In the genomic region with DNA sequence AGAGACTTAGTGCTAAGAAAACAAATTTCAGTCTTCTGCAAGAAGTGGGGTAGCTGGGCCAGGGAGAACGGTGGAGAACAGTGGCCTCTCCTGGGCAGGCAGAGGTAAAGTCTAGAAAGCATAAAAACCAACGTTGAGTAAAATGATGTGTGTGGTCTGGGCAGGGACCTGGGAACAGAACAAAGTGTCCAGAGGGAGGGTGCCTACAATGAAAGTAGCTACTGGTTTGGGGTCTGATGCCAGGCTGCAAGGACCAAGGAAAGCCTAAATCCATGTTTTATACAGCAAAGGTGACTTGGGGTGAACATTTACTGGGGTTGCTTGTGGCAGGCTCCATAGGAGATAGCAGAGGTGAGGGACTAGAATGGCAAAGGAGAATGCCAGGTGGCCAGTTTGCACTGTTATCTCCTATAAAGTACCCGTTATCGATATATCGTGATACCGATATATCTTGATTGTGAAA, we compare ENCODE assay signal across 8 mouse cellular contexts.
A peak's percentile ranks its signal among the peaks of the same experiment; 100 is the strongest.
DNase-seq lines count a peak whose midpoint lies in the region; ATAC-seq lines count a peak whose summit lies in the region.

No protein-coding gene starts in this region.

- H3K4me2 ChIP-seq in limb, embryonic 13.5 days (replicated peaks): peak overlapping the region; percentile 90
- H3K4me2 ChIP-seq in midbrain, embryonic 12.5 days (replicated peaks): peak overlapping the region; percentile 76
- peak overlapping the region; percentile 81; the same call in 1 of the 2 replicates for H3K4me2 ChIP-seq in stomach, embryonic 15.5 days

- ATAC-seq in limb, embryonic 13.5 days (ENCODE audit: low FRiP score, low read depth): peak; percentile 18; the same call in 1 of the 2 replicates
- ATAC-seq in midbrain, embryonic 12.5 days (ENCODE audit: low FRiP score, low read depth): no peak
- ATAC-seq in stomach, embryonic 15.5 days (ENCODE audit: insufficient read depth, low FRiP score, low read depth): no peak

- DNase-seq in urinary bladder, postnatal 14 days (ENCODE audit: low spot score): peak; percentile 52
- no peak for DNase-seq in urinary bladder, adult 2 months (ENCODE audit: low spot score)
- peak; percentile 64 to 71 for DNase-seq in cerebellum, postnatal 25 days
- DNase-seq in heart, adult 9 months (ENCODE audit: low spot score in 2 of 2): peak; percentile 39 to 40
- DNase-seq in kidney, adult 18-20 months: peak; percentile 67

- no peaks in the 10 kb centered on the region for H3K9me3 ChIP-seq in limb, embryonic 13.5 days
- H3K9me3 ChIP-seq in midbrain, embryonic 12.5 days: no peaks in the 10 kb centered on the region
- no peaks in the 10 kb centered on the region for H3K9me3 ChIP-seq in stomach, embryonic 15.5 days

- WGBS in limb, embryonic 13.5 days: 33% methylated on average over 6 of the region's 6 CpGs
- WGBS in midbrain, embryonic 12.5 days: 44% methylated on average over 6 of the region's 6 CpGs
- WGBS in stomach, embryonic 15.5 days: 28% methylated on average over 6 of the region's 6 CpGs

- H3K9ac ChIP-seq in limb, embryonic 13.5 days: peak overlapping the region; percentile 68; the same call in 1 of the 2 replicates
- H3K9ac ChIP-seq in midbrain, embryonic 12.5 days (replicated peaks): no peak overlapping the region
- H3K9ac ChIP-seq in stomach, embryonic 15.5 days: no peak overlapping the region

- peak overlapping the region; percentile 78 for H3K27ac ChIP-seq in limb, embryonic 13.5 days
- H3K27ac ChIP-seq in midbrain, embryonic 12.5 days (replicated peaks): peak overlapping the region; percentile 92
- no peak overlapping the region for H3K27ac ChIP-seq in stomach, embryonic 15.5 days

- no peaks in the 10 kb centered on the region for H3K27me3 ChIP-seq in limb, embryonic 13.5 days
- H3K27me3 ChIP-seq in midbrain, embryonic 12.5 days: no peaks in the 10 kb centered on the region
- no peaks in the 10 kb centered on the region for H3K27me3 ChIP-seq in stomach, embryonic 15.5 days (replicated peaks)

- H3K4me3 ChIP-seq in limb, embryonic 13.5 days: peak overlapping the region; percentile 63; the same call in 1 of the 2 replicates
- H3K4me3 ChIP-seq in midbrain, embryonic 12.5 days: peak overlapping the region; percentile 69; the same call in 1 of the 2 replicates
- 0 out of 2 replicates have a peak overlapping the region, but pooled peaks have one; percentile 68 for H3K4me3 ChIP-seq in stomach, embryonic 15.5 days (replicated peaks)

- no peaks in the 10 kb centered on the region for H3K36me3 ChIP-seq in limb, embryonic 13.5 days
- H3K36me3 ChIP-seq in midbrain, embryonic 12.5 days: no peaks in the 10 kb centered on the region
- no peaks in the 10 kb centered on the region for H3K36me3 ChIP-seq in stomach, embryonic 15.5 days

- peaks cover 53% of the 10 kb centered on the region for H3K4me1 ChIP-seq in limb, embryonic 13.5 days
- H3K4me1 ChIP-seq in midbrain, embryonic 12.5 days: peaks cover 44% of the 10 kb centered on the region
- H3K4me1 ChIP-seq in stomach, embryonic 15.5 days: peaks cover 18% of the 10 kb centered on the region
